Mouse (Mus musculus) ES-Bruce4 (cell line): ENCODE results near the gene 2700081O15Rik. TPM values are rescaled to one million over a fixed set of nuclear protein-coding genes. Genes with fewer than 3 reads are reported as not detected.

ENCODE experiments used
- H3K27ac ChIP-seq: 2 replicates; pipeline ENCODE4 v1.5.1; 2012; ENCODE audit warnings: low read length, inconsistent platforms; ENCODE audit not compliant: insufficient read depth
- H3K27me3 ChIP-seq: 2 replicates; pipeline ENCODE4 v1.6.1; 2012; ENCODE audit warnings: mild to moderate bottlenecking, low read length, inconsistent platforms; ENCODE audit not compliant: control insufficient read depth, poor library complexity, insufficient read depth, severe bottlenecking
- H3K36me3 ChIP-seq: 2 replicates; pipeline ENCODE4 v1.6.1; 2012; ENCODE audit warnings: inconsistent platforms, mild to moderate bottlenecking, low read length, moderate library complexity; ENCODE audit not compliant: control insufficient read depth, poor library complexity, insufficient read depth, severe bottlenecking
- H3K4me1 ChIP-seq: one replicate; pipeline ENCODE4 v1.8.1; 2011; ENCODE audit warnings: low read length; ENCODE audit not compliant: control insufficient read depth, insufficient read depth
- H3K4me3 ChIP-seq: 2 replicates; pipeline ENCODE4 v1.5.1; 2011; ENCODE audit warnings: low read depth, mild to moderate bottlenecking, low read length
- H3K9ac ChIP-seq: 2 replicates; pipeline ENCODE4 v1.6.1; 2012; ENCODE audit warnings: low read depth, mild to moderate bottlenecking, inconsistent platforms; ENCODE audit not compliant: poor library complexity, severe bottlenecking
- H3K9me3 ChIP-seq: replicated peaks from 2 replicates; pipeline ENCODE4 v1.6.1; 2012; ENCODE audit warnings: mild to moderate bottlenecking, low read length, inconsistent platforms; ENCODE audit not compliant: control insufficient read depth, poor library complexity, insufficient read depth, severe bottlenecking
- CTCF ChIP-seq: IDR thresholded peaks from one replicate; pipeline ENCODE4 v1.8.1; 2011; ENCODE audit warnings: low read depth, low read length
- EP300 ChIP-seq: IDR thresholded peaks from 2 replicates; pipeline ENCODE4 v1.6.1; 2011; ENCODE audit warnings: low read depth, low read length; ENCODE audit not compliant: insufficient read depth
- POLR2A ChIP-seq: IDR thresholded peaks from one replicate; pipeline ENCODE4 v1.8.1; 2011; ENCODE audit warnings: low read length; ENCODE audit not compliant: insufficient read depth
- polyA plus RNA-seq: library from polyadenylated mRNA; stranded (reverse); fragments of >200 nt; gene quantifications from 2 replicates; pipeline ENCODE4 v1.2.4, GENCODE M21; 2011; ENCODE audit warnings: low read depth; ENCODE audit not compliant: missing spikeins, insufficient read depth, insufficient read length

The 2700081O15Rik gene
- polyA plus RNA-seq, 1 experiment = 7.5 TPM

- H3K9ac ChIP-seq = no peak overlapping the region
- H3K4me3 ChIP-seq = no peak overlapping the region
- no peaks in the 10 kb centered on the region for H3K9me3 ChIP-seq
- no peaks in the 10 kb centered on the region for H3K4me1 ChIP-seq
- no peak overlapping the region for H3K27ac ChIP-seq
- peaks cover 6% of the 10 kb centered on the region for H3K36me3 ChIP-seq
- no peaks in the 10 kb centered on the region for H3K27me3 ChIP-seq
- no peak for TF ChIP-seq CTCF
- no peak for TF ChIP-seq POLR2A
Measured at GRCm38 (mm10) chr19:7438295-7438694, 20.9 kb downstream of the 2700081O15Rik start.

- Histone ChIP-seq H3K36me3 (no peaks in the 10 kb centered on the region), H3K9ac (peak overlapping the region; percentile 54), H3K4me1 (no peaks in the 10 kb centered on the region), H3K9me3 (no peaks in the 10 kb centered on the region), H3K27me3 (no peaks in the 10 kb centered on the region), H3K27ac (no peak overlapping the region), H3K4me3 (peak overlapping the region; percentile 45)
- TF ChIP-seq EP300 (no peak), CTCF (no peak), POLR2A (no peak)
Measured at GRCm38 (mm10) chr19:7441493-7441892, 24.1 kb downstream of the 2700081O15Rik start.

- Histone ChIP-seq H3K9me3 (no peaks in the 10 kb centered on the region), H3K4me1 (no peaks in the 10 kb centered on the region), H3K36me3 (no peaks in the 10 kb centered on the region), H3K27me3 (no peaks in the 10 kb centered on the region), H3K27ac (no peak overlapping the region), H3K4me3 (no peak overlapping the region), H3K9ac (no peak overlapping the region)
- TF ChIP-seq CTCF (no peak), EP300 (no peak), POLR2A (no peak)
Measured at GRCm38 (mm10) chr19:7445105-7445504, 27.7 kb downstream of the 2700081O15Rik start.

- TF ChIP-seq POLR2A = no peak
- TF ChIP-seq CTCF = no peak
- TF ChIP-seq EP300 = no peak
- H3K4me3 ChIP-seq = no peak overlapping the region
- no peaks in the 10 kb centered on the region for H3K36me3 ChIP-seq
- H3K27me3 ChIP-seq = no peaks in the 10 kb centered on the region
- H3K9me3 ChIP-seq = no peaks in the 10 kb centered on the region
- H3K27ac ChIP-seq = no peak overlapping the region
- H3K9ac ChIP-seq = no peak overlapping the region
- H3K4me1 ChIP-seq = no peaks in the 10 kb centered on the region
Measured at GRCm38 (mm10) chr19:7445596-7445995, 28.2 kb downstream of the 2700081O15Rik start.

- H3K27ac ChIP-seq = no peak overlapping the region
- H3K9ac ChIP-seq = no peak overlapping the region
- H3K4me3 ChIP-seq = no peak overlapping the region
- no peak for TF ChIP-seq CTCF
- TF ChIP-seq POLR2A = no peak
- TF ChIP-seq EP300 = no peak
- peaks cover 5% of the 10 kb centered on the region for H3K36me3 ChIP-seq
- no peaks in the 10 kb centered on the region for H3K9me3 ChIP-seq
- no peaks in the 10 kb centered on the region for H3K27me3 ChIP-seq
- no peaks in the 10 kb centered on the region for H3K4me1 ChIP-seq
Measured at GRCm38 (mm10) chr19:7456803-7457202, 39.4 kb downstream of the 2700081O15Rik start.

GRCm38 (mm10) chr19:7458901-7459300 lies 41.5 kb downstream of the 2700081O15Rik start:
- Histone ChIP-seq H3K9me3 (no peaks in the 10 kb centered on the region), H3K36me3 (peaks cover 5% of the 10 kb centered on the region), H3K4me1 (no peaks in the 10 kb centered on the region), H3K9ac (no peak overlapping the region), H3K4me3 (no peak overlapping the region), H3K27ac (no peak overlapping the region), H3K27me3 (no peaks in the 10 kb centered on the region)
- TF ChIP-seq EP300 = no peak
- no peak for TF ChIP-seq POLR2A
- no peak for TF ChIP-seq CTCF
